Comparison of ENCODE assay signal across 11 mouse cellular contexts in the genomic region with DNA sequence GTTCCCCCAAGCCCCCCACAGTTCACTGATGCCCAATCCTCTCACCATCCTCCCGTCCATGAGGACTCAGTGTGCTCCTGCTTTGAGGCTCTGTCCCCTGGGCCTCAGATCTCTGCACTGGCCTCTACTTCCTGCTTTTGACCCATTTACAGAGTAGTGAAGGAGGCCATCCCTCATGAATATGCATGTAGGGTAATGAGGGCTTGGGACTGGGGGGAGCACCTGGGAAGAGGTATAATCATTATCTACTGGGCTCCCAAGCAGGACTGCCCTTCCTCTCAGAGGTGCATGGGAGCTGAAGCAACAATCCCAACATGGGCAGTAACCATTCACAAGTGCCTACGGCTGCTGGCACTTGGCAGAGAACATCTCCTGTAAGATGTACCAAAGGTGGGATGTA. TPM values are rescaled to one million over a fixed set of nuclear protein-coding genes. Genes with fewer than 3 reads are reported as not detected.
DNase-seq lines count a peak whose midpoint lies in the region; ATAC-seq lines count a peak whose summit lies in the region.
"Had no signal": no experiment of that assay in that cellular context is flagged by ENCODE, and none has a peak within 500 bp of the region (broad histone marks: within the 10 kb centered on the region; RNA-seq: fewer than 3 reads in every experiment).

A gene (minus strand): TSS at position 101 of the 400 bp plus-strand sequence.

- peaks cover 18% of the 10 kb centered on the region for H3K27me3 ChIP-seq in lung, embryonic 16.5 days (ENCODE audit: control insufficient read depth, insufficient read depth, low read depth, low read length)
- H3K27me3 ChIP-seq in forebrain, embryonic 14.5 days (replicated peaks; ENCODE audit: control insufficient read depth, insufficient read depth, low read length): 0 out of 2 replicates have a peak, but pooled peaks cover 3% of the 10 kb centered on the region
- H3K27me3 ChIP-seq in intestine, embryonic 14.5 days (replicated peaks; ENCODE audit: control insufficient read depth, insufficient read depth, low read length): peaks cover 20% of the 10 kb centered on the region
- no peaks in the 10 kb centered on the region for H3K27me3 ChIP-seq in neural tube, embryonic 14.5 days (ENCODE audit: control insufficient read depth, insufficient read depth, low read length)

- no peak within 1 kb of the TSS for H3K27ac ChIP-seq in lung, embryonic 16.5 days (ENCODE audit: low read length)
- H3K27ac ChIP-seq in forebrain, embryonic 14.5 days (ENCODE audit: low read depth, low read length): no peak within 1 kb of the TSS
- no peak within 1 kb of the TSS for H3K27ac ChIP-seq in intestine, embryonic 14.5 days (ENCODE audit: low read depth)
- no peak within 1 kb of the TSS for H3K27ac ChIP-seq in neural tube, embryonic 14.5 days (ENCODE audit: low read depth, low read length)

- no peaks in the 10 kb centered on the region for H3K36me3 ChIP-seq in lung, embryonic 16.5 days (ENCODE audit: control insufficient read depth, insufficient read depth, low read length)
- H3K36me3 ChIP-seq in forebrain, embryonic 14.5 days (ENCODE audit: control insufficient read depth, insufficient read depth, low read length): no peaks in the 10 kb centered on the region
- H3K36me3 ChIP-seq in intestine, embryonic 14.5 days (ENCODE audit: control insufficient read depth, insufficient read depth, low read length): no peaks in the 10 kb centered on the region
- H3K36me3 ChIP-seq in neural tube, embryonic 14.5 days (ENCODE audit: control insufficient read depth, insufficient read depth, low read length): no peaks in the 10 kb centered on the region

- H3K9me3 ChIP-seq in lung, embryonic 16.5 days (ENCODE audit: control insufficient read depth, low read length): no peaks in the 10 kb centered on the region
- no peaks in the 10 kb centered on the region for H3K9me3 ChIP-seq in forebrain, embryonic 14.5 days (replicated peaks; ENCODE audit: control insufficient read depth, low read length)
- H3K9me3 ChIP-seq in intestine, embryonic 14.5 days (ENCODE audit: control insufficient read depth, low read length): no peaks in the 10 kb centered on the region
- H3K9me3 ChIP-seq in neural tube, embryonic 14.5 days (ENCODE audit: control insufficient read depth, low read length): no peaks in the 10 kb centered on the region

- ATAC-seq in lung, embryonic 16.5 days (ENCODE audit: low read depth): no peak
- ATAC-seq in forebrain, embryonic 14.5 days: no peak
- ATAC-seq in intestine, embryonic 14.5 days (replicated peaks; ENCODE audit: low FRiP score, low TSS enrichment, low read depth): no peak
- ATAC-seq in neural tube, embryonic 14.5 days (ENCODE audit: low read depth): no peak
- ATAC-seq: inflammation-experienced regulatory T-cells, adult 6 months had no signal

- H3K9ac ChIP-seq in lung, embryonic 16.5 days (ENCODE audit: low read length): no peak within 1 kb of the TSS
- no peak within 1 kb of the TSS for H3K9ac ChIP-seq in forebrain, embryonic 14.5 days (ENCODE audit: low read length)
- H3K9ac ChIP-seq in intestine, embryonic 14.5 days (ENCODE audit: low read length): no peak within 1 kb of the TSS
- H3K9ac ChIP-seq in neural tube, embryonic 14.5 days (replicated peaks; ENCODE audit: low read depth, low read length): no peak within 1 kb of the TSS

- WGBS in lung, embryonic 16.5 days: 61% methylated on average over 2 of the region's 2 CpGs
- WGBS in forebrain, embryonic 14.5 days: 72% methylated on average over 2 of the region's 2 CpGs
- WGBS in intestine, embryonic 14.5 days: 56% methylated on average over 2 of the region's 2 CpGs
- WGBS in neural tube, embryonic 14.5 days: 63% methylated on average over 2 of the region's 2 CpGs

- H3K4me3 ChIP-seq in lung, embryonic 16.5 days (ENCODE audit: low read length): no peak within 1 kb of the TSS
- H3K4me3 ChIP-seq in forebrain, embryonic 14.5 days (ENCODE audit: low read depth, low read length): no peak within 1 kb of the TSS
- no peak within 1 kb of the TSS for H3K4me3 ChIP-seq in intestine, embryonic 14.5 days (ENCODE audit: low read depth, low read length)
- H3K4me3 ChIP-seq in neural tube, embryonic 14.5 days (ENCODE audit: low read depth, low read length): no peak within 1 kb of the TSS

- 0 out of 2 replicates have a peak, but pooled peaks cover 2% of the 10 kb centered on the region for H3K4me1 ChIP-seq in lung, embryonic 16.5 days (replicated peaks; ENCODE audit: control insufficient read depth, insufficient read depth, low read length)
- peaks cover 7% of the 10 kb centered on the region; the same call in 1 of the 2 replicates for H3K4me1 ChIP-seq in forebrain, embryonic 14.5 days (ENCODE audit: control insufficient read depth, insufficient read depth, low read length)
- no peaks in the 10 kb centered on the region for H3K4me1 ChIP-seq in intestine, embryonic 14.5 days (replicated peaks; ENCODE audit: control insufficient read depth, insufficient read depth, low read length)
- 0 out of 2 replicates have a peak, but pooled peaks cover 3% of the 10 kb centered on the region for H3K4me1 ChIP-seq in neural tube, embryonic 14.5 days (ENCODE audit: control insufficient read depth, insufficient read depth, low read length)

- no peak for DNase-seq in lung, postnatal 4 days
- DNase-seq in forebrain, embryonic 14.5 days (ENCODE audit: low spot score): no peak
- DNase-seq in intestine, embryonic 14.5 days (ENCODE audit: low spot score): no peak
- DNase-seq in heart, adult 18-20 months: no peak
- no peak for DNase-seq in testis, postnatal 10 days (ENCODE audit: low spot score)
- no peak for DNase-seq in heart, adult 8-10 months (ENCODE audit: low spot score)
- DNase-seq: cerebellum, postnatal 10 days; thymus, postnatal 36 days had no signal

- H3K4me2 ChIP-seq in lung, embryonic 16.5 days (ENCODE audit: low read depth, low read length): no peak within 1 kb of the TSS
- H3K4me2 ChIP-seq in forebrain, embryonic 14.5 days (ENCODE audit: low read length): no peak within 1 kb of the TSS
- H3K4me2 ChIP-seq in intestine, embryonic 14.5 days (ENCODE audit: low read length): no peak within 1 kb of the TSS
- H3K4me2 ChIP-seq in neural tube, embryonic 14.5 days (ENCODE audit: low read depth, low read length): no peak within 1 kb of the TSS

RNA-seq across cellular contexts. Expression of the gene that starts here (rescaled TPM):
- 19.9 and 20.4 TPM in 2 replicates for polyA plus RNA-seq in lung, embryonic 16.5 days (2015; fragmentation: Nextera tagmentation; extraction: Ambion mirVana)
- polyA plus RNA-seq in forebrain, embryonic 14.5 days (2014; fragmentation: Nextera tagmentation; extraction: Ambion mirVana): 79.1 and 93.9 TPM in 2 replicates
- polyA plus RNA-seq in intestine, embryonic 14.5 days (2014; fragmentation: Nextera tagmentation; extraction: Ambion mirVana): 24.1 and 25.3 TPM in 2 replicates
- 34.8 and 36.4 TPM in 2 replicates for polyA plus RNA-seq in neural tube, embryonic 14.5 days (2014; fragmentation: Nextera tagmentation; extraction: Ambion mirVana)
- 1 to 10 TPM; 2.0 to 2.2 TPM for total RNA-seq in heart, adult 18-20 months (2021)
- total RNA-seq in heart, adult 8-10 months (2022): 1 to 10 TPM; 1.9 to 3.7 (median 2.6) TPM
